Comparison of ENCODE assay signal across 8 mouse cellular contexts in the genomic region with DNA sequence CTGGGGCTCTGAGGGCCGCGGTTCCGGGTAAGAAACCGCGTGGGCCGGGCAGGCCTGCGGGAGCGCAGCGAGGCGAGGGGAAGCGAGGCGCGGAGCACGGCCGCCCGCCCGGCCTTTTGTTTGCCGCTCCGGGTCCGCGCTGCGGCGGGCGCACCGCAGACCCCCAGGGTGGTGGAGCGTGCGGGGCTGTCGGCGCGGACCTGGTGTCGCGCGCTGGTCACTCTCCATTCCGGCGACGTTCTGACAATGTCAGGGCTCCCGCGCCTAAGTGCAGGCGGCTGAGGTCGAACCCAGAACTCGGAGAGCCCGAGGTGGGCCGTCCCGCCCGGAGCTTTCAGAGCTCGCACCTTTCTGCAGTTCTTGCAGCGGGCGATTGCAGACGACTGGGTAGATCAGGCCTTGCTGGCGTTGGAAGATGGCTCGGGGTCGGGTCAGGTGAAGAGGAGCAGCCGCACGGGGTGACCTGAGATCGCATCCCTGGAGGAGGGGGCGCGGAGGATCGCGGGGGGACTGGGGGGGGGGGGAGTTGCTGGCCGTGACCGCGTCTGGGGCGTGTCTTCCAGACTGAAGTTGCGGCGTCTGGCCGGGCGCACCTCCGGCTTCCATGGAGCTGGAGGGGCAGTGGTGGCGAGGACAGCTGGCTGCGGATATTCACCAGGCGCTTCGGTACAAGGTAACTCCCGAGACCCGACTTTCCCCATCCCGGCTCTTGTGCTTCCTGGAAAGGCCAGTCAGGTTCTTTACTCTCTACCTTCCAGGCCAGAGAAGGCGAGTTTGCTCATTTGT. TPM values are rescaled to one million over a fixed set of nuclear protein-coding genes. Genes with fewer than 3 reads are reported as not detected.
DNase-seq lines count a peak whose midpoint lies in the region; ATAC-seq and TF ChIP-seq lines count a peak whose summit lies in the region.

No protein-coding gene starts in this region.

- peaks cover 2% of the 10 kb centered on the region for H3K36me3 ChIP-seq in liver, embryonic 13.5 days
- no peaks in the 10 kb centered on the region for H3K36me3 ChIP-seq in myocyte (ENCODE audit: control insufficient read depth, insufficient read depth)
- peaks cover 2% of the 10 kb centered on the region for H3K36me3 ChIP-seq in splenic B cell, adult 2 months (ENCODE audit: control insufficient read depth, insufficient read depth, low read length, poor library complexity, severe bottlenecking)

- H3K4me3 ChIP-seq in layer of hippocampus, adult 2 months, result peak overlapping the region; percentile 85
- peak overlapping the region; percentile 93 for H3K4me3 ChIP-seq in liver, embryonic 13.5 days (replicated peaks)
- peak overlapping the region; percentile 60 for H3K4me3 ChIP-seq in myocyte

- H3K4me1 ChIP-seq in liver, embryonic 13.5 days (replicated peaks), result peaks cover 45% of the 10 kb centered on the region

- ATAC-seq in liver, embryonic 13.5 days (ENCODE audit: low read depth), result peak; percentile 60

- H3K79me2 ChIP-seq in myocyte (ENCODE audit: control insufficient read depth, insufficient read depth), result no peaks in the 10 kb centered on the region

- TF ChIP-seq POLR2A in myocyte (IDR thresholded peaks at IDR 0.05; ENCODE audit: insufficient read length, low read depth), result no peak

- peak in 1 of 2 experiments; percentile 16 for DNase-seq in layer of hippocampus, adult 2 months (ENCODE audit: low spot score in 2 of 2)
- no peak for DNase-seq in layer of hippocampus, adult 9-10 months (ENCODE audit: low spot score)
- DNase-seq in cerebellum, postnatal 14 days, result peak; percentile 42 to 61
- DNase-seq in gastrocnemius, postnatal 10 days, result peak; percentile 44
- peak; percentile 56 for DNase-seq in induced T-regulatory cell, adult 2 months (ENCODE audit: low read depth)
- peak; percentile 48 for DNase-seq in liver, embryonic 13.5 days
- peak; percentile 38 for DNase-seq in splenic B cell, adult 2 months (ENCODE audit: low read depth, low spot score)

- no peaks in the 10 kb centered on the region for H3K9me3 ChIP-seq in liver, embryonic 13.5 days (replicated peaks)

- under 1% methylated on average over 66 of the region's 76 CpGs for WGBS in liver, embryonic 13.5 days (ENCODE audit: insufficient replicate concordance)

- peak overlapping the region; percentile 95 for H3K9ac ChIP-seq in liver, embryonic 13.5 days

- peak overlapping the region; percentile 45 for H3ac ChIP-seq in myocyte (ENCODE audit: control insufficient read depth, insufficient read length)

- no peak for TF ChIP-seq CTCF in layer of hippocampus, adult 2 months (conservative IDR thresholded peaks at IDR 0.05)

- 0 out of 2 replicates have a peak, but pooled peaks cover 3% of the 10 kb centered on the region for H3K27me3 ChIP-seq in liver, embryonic 13.5 days
- peaks cover 28% of the 10 kb centered on the region for H3K27me3 ChIP-seq in myocyte (ENCODE audit: control insufficient read depth, insufficient read depth, insufficient read length)
- H3K27me3 ChIP-seq in splenic B cell, adult 2 months (ENCODE audit: control insufficient read depth, insufficient read depth, low read length, poor library complexity, severe bottlenecking), result no peaks in the 10 kb centered on the region

- H3K4me2 ChIP-seq in liver, embryonic 13.5 days, result peak overlapping the region; percentile 94
- peak overlapping the region; percentile 91 for H3K4me2 ChIP-seq in myocyte (ENCODE audit: low read depth)

- H3K27ac ChIP-seq in layer of hippocampus, adult 2 months, result peak overlapping the region; percentile 94
- peak overlapping the region; percentile 85 for H3K27ac ChIP-seq in liver, embryonic 13.5 days

TF ChIP-seq in myocyte, 11 proteins besides CTCF, POLR2A, EP300 and RAD21:
- TF ChIP-seq MYOG (IDR thresholded peaks at IDR 0.05; ENCODE audit: control insufficient read depth in 1 of 3, insufficient read depth in 1 of 3, insufficient read length in 2 of 3, low read depth in 2 of 3) (peak in 1 of 3 experiments; percentile 38), USF1 (IDR thresholded peaks at IDR 0.05; ENCODE audit: low read depth) (no peak)

RNA-seq across cellular contexts. Expression of a gene that starts 0.5 kb away (rescaled TPM):
- total RNA-seq in layer of hippocampus, adult 2 months (2021), result 1 to 10 TPM; 7.7 to 8.9 TPM
- 1 to 10 TPM; 4.4 to 5.2 TPM for total RNA-seq in gastrocnemius, postnatal 10 days (2021)
- 4.5 and 5.2 TPM in 2 replicates for polyA plus RNA-seq in liver, embryonic 13.5 days (2015; fragmentation: Nextera tagmentation; extraction: Ambion mirVana)
- 2.1 TPM for polyA plus RNA-seq in myocyte (2012; fragmentation: generic; extraction: Trizol)
